Mouse (Mus musculus): ENCODE data around the gene Grap.

GRCm38 (mm10) chr11:61614401-61614800 is 38.7 kb upstream of the Grap start:
- TF ChIP-seq CTCF (IDR thresholded peaks at IDR 0.05; ENCODE audit: low read depth, low read length) (no peak), POLR2AphosphoS5 (IDR thresholded peaks at IDR 0.05; ENCODE audit: insufficient replicate concordance, low read depth, low read length) (no peak)
